Mouse (Mus musculus): ENCODE results near the gene Hdac11.

The Hdac11 gene

DNA sequence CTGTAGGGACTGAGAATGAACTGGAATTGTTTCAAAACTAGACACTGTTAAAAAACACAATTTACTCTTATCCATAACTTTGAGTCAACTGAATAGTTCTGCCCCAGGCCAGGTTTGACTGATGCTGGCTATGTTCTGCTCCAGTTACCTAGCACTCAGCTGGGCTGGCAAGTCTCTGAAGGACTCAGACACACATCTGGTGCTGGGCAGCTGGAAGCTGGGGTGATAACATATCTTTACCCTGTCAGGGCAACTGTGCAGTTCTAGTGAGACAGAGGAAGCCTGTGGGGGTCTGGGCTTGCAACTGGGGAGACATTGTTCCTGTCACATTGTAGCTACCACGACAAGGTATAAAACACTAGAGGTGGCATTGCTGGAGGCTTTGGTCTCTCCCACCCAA lies 25.6 kb upstream of the Hdac11 start:
- no peak for DNase-seq (ENCODE audit: extremely low spot score, low read depth, low spot score)

DNA sequence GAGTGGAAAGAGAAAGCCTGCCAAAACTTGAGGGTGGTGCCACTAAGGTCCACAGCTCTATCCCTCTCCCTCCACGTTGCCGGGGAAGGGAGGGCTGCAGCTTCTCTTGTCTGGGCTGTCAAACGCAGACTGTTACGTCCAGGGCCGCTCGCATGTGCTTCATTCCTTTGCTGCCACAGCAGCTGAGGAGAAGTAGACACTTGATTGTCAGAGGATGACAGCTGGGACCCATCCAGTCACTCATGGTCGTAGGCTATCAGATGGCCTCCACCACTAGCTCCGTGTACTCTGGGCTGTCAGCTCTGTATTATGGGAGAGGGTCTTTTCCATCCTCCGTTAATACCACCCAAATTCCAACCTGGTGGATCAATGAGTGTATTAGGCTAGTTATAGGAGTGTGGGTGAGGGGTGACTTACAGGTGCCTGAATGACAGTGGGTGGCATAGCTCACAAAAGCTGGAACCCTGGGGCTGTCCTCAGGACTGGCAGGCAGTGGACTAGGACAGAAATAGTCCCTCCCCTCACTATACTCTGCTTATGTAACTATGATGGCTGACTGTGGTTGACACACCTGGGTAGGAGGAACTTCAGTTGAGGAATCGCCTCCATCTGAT lies 19.0 kb upstream of the Hdac11 start:
- no peak for DNase-seq (ENCODE audit: extremely low spot score, low read depth, low spot score)

DNA sequence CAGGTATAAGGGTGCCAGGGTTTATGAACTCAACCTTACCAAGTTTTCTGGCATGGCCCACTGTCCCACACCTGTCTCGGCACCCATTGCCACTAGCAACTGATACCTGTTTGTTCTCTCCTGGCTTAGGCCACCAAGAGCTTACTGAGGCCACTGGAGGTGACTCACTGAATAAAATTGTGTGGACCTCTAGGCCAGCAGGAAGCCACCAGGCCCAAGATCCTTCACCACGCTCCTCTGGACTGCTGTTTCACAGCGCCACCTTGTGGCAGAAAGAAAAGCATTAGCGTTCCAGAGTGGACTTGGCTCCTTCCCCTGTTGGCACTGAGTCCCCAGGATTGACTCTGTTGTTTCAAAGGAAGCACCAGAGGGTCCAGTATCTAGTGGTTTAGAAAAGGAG lies 16.6 kb upstream of the Hdac11 start:
- peak; percentile 56 for DNase-seq (ENCODE audit: extremely low spot score, low read depth, low spot score)

DNA sequence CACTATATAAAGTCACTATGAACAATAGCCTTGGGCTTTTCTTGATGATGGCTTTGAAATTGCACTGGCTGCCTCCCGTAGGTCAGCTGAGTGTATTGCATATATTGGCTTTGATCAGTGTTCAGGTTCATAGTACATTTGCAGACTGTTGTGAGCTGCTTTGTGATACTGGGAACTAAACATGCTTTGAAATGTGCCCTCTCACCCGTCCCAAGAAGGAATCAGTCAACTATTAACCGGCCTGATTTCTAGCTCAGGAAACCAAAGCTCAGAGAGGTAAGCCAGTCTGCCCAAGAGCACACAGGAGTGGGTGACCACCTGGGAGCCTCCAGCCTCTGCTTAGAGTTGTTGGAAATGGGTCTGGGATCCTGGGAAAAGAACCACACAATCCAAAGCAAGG lies 11.4 kb upstream of the Hdac11 start:
- DNase-seq (ENCODE audit: extremely low spot score, low read depth, low spot score) = no peak

DNA sequence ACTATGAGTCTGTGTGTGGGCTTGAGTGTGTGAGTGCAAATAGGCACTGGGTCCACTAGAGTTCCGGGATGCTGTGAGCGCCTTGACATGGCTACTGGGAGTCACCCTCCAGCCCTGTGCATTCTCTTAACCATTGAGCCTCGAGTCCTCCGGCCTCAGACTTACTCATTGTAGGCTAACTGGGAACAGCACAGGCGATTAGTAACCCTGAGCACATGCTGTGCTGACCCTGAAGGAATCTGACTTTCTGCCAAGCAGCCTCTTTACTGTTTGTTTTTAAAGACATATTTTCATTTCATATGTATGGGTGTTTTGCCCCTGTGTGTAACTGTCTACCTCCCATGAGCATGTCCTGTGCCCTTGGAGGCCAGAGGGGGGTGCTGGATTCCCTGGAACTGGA lies 10.9 kb upstream of the Hdac11 start:
- DNase-seq (ENCODE audit: extremely low spot score, low read depth, low spot score) = no peak

DNA sequence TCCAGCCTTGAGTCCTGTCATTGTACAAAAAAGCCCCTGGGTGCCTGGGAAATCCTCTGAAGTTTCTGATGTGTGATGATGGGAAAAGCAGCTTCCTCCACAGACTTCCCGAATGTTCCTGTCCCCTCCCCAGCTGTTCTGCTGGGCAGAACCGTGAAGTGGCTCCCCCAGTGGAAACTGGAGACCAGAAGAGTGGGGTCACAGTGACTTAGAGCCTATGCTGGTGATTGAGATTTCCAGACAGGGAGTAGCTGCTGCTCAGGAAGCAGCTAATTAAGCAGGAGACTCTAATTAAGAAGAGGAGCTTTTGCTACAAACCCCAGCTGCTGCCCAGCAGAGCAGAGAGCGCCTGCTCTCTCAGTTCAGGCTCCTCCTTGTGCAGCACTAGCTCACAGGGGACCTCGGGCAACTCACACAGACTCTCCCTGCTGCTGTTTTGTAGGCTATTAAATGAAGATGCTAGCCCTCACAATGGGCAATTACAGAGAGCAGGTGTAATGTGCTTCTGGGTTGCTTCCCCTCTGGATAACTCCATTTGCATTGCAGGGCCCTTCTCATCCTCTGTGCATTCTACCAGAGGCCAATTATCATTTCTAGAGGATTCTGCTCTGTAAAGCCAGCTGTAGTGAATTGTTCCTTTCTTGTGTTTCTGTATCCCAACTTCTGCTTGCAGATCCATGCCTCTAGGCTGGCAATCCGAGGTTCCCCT lies 9.9 kb upstream of the Hdac11 start:
- no peak for DNase-seq (ENCODE audit: extremely low spot score, low read depth, low spot score)

DNA sequence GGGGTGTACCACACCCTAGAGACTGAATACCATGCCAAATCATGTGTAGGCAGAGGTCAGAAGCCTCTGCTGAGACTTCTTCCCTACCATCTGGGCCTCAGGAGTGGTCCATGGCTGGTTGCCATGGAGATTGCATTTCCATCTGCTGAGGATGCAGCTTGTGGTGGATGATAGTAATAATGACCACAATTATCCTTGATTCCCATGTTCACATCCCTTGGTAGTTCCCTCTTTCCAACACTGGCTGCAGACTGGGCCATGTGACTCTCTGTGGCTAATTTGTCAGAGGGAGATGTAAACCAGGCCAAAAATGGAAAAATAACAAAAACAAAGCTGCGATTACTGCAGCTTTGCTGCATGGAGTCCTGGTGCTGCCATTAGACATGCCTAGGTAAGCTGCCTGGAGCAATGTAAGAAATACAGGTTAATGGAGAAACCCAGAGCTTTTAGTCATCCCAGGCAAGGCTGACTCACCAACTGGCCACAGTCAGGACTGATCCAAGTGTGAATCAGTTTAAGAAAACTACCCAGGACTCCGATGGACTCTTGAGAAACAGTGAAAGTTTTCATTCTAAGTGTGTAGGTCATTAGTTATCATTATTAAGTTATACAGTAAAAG lies 9.2 kb upstream of the Hdac11 start:
- DNase-seq (ENCODE audit: extremely low spot score, low read depth, low spot score) = no peak

DNA sequence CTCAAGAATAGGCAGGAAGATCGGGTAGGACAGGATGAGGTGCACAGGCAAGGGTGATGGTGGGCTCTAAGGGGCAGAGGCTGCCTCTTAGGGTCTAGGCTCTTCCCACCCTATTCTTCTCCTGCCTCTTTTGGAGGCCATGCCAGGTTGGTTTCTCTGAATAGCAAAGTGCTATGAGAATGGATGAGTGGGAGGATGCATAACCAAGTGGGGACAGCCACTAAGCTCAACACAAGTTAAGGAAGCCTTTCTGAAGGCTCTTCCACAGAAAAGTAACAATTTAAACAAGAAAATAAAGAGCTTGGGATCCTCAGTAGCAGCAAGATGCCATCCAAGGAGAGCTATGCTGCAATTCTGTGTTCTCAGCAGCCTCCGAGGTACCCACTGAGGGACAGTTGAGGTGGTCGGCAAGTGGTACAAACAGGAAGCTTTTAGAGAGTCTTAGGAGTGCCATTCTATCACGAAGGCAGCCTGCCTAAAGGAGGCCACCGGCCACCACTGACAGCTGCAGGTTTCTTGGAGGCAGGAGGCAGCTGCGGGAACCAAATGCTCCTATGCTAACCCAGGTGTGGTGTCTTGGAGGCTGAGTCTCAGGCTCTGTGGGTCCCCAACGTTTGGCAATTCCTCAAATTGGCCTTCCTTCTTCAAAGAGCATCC lies 3.4 kb upstream of the Hdac11 start:
- no peak for DNase-seq (ENCODE audit: extremely low spot score, low read depth, low spot score)

DNA sequence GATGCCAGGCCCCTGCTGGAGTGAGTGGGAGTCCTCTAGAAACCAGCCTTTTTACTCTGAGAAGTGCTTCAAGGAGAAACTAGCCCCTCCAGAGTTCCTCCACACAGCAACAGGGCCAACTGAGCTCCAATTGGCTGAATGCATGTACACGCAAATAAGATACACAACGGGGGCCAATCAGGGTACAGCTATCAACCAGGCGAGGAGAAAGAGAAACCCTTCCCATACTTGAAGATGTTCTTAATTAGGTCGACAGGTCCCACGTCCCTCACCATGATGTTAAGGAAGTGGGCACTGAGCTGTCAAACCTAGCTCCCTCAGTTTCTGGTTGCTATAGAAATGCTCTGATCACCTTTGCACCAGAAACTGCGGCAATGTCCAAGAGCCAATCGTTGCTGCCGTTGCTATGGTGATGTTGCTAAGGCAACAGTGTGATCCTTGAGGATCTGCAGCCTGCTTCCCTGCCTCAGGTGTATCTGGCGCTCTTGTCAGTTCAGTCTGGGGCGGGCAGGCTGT lies 2.9 kb upstream of the Hdac11 start:
- peak; percentile 79 for DNase-seq (ENCODE audit: extremely low spot score, low read depth, low spot score)

DNA sequence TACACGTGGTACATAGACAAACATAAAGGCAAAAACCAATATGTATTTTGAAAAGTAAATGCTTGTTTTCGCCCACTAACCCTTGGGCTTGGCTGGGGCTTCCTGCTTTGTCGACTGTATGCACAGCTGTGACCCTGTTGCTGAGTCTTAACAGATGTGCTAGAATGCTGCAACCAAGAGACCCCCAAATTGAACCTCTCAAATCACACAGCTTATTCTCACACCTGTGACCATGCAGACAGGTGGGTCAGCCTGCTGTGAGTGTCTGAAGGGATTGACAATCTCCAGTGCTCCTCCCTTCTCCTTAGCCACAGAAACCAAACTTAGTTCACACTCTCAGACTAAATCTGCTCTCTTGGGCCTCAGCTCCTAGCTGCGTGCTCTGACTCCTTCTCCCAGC lies 1.8 kb upstream of the Hdac11 start:
- DNase-seq (ENCODE audit: extremely low spot score, low read depth, low spot score) = no peak

DNA sequence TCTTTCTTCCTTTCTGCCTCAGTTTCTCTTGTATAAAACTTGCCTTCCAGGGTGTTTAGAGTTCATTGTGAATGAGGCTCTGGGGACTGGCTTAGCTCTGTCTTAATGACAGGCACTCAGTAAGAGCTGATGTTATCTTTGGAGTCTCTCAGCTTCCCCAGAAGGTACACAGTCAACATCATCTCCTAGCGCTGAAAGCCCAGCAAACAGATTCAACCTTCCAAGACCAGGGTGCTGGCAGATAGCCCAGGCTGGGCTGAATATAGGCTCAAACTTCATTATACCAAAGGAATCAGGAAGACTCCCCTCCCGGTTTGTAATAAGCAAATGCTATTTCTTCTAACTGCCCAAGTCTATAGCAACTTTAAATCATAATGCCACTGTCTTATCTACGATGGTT lies 1.2 kb upstream of the Hdac11 start:
- DNase-seq (ENCODE audit: extremely low spot score, low read depth, low spot score) = no peak

DNA sequence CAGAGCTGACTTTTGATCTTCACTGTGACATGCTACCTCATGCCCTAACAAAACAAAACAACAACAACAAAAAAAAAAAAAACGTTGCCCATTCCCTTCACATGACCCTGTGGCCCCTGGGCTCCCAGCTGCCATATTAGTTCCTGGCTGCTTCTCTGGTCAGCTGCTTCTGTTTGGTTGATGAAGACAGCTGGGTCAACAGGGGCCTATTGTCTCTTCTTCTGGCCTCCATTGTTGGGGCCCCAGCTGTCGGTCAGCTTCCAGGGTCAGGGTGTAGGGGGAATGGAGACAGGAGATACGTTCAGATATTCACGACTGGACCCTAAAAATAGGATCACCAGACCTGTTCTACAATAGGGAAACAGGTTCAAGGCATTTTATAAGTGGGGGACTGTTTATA lies 403 bp upstream of the Hdac11 start:
- DNase-seq (ENCODE audit: extremely low spot score, low read depth, low spot score) = no peak

DNA sequence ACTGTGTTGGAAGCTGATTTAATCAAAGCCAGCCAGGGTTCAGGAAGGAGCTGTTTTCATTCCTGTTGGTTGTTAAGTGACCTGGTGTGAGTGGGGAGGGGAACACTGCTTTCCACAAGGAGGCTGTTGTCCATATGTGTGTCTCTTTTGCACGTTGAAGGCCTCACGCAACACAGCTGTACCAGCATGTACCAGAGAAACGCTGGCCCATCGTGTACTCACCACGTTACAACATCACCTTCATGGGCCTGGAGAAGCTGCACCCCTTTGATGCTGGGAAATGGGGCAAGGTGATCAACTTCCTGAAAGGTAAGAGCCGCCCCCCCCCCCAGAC lies 739 bp downstream of the Hdac11 start:
- no peak for DNase-seq (ENCODE audit: extremely low spot score, low read depth, low spot score)

DNA sequence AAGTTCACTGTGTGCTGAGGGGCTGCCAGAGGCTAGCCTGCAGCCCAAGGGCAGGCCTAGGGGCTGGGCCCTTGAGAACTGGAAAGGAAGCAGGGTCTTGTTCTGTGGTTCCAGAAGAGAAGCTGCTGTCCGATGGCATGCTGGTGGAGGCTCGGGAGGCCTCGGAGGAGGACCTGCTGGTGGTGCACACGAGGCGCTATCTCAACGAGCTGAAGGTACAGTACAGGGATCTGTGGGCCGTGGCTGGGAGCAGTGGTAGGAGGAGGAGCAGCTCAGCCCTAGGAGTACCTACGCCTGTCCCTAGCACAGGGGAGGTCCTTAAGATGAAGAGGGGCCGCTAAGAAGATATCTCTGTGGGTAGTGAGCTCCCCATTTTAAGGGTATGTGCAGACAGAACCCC lies 2.6 kb downstream of the Hdac11 start:
- DNase-seq (ENCODE audit: extremely low spot score, low read depth, low spot score) = no peak

DNA sequence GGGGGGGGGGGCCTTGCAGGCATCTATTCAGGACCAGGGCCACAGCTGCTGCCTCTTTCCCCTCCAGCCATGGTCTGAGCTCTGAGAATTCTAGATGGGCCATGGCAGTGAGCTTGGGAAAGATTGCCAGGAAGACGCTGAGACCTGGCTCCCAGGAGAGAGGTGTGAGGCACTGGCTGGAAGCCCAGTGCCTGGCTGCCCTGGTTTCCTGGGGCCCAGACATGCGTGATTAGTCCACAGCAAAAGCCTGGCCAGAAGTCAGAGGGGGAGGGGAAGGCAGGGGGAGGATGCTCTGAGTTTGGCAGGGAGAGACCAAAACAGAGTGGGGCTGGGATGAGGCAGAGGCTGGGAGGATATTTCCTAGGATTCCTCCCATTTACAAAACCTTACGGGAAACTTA lies 3.9 kb downstream of the Hdac11 start:
- no peak for DNase-seq (ENCODE audit: extremely low spot score, low read depth, low spot score)

DNA sequence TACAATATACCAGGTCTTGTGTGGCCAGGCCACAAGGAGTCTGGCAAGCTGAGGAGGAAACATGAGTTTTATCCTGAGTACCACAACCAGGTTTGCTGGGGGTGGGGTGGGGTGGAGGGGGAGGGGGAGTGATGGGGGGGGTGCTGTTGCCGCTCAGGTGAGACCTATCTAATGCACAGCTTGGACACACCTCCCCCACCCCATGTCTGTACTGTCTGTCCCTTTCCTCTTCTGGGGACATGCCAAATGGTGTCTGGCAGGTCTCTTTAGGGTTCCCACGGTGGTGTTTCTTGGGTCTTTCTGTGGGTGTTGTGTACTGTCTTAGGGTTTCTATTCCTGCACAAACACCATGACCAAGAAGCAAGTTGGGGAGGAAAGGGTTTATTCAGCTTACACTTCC lies 4.5 kb downstream of the Hdac11 start:
- no peak for DNase-seq (ENCODE audit: extremely low spot score, low read depth, low spot score)

DNA sequence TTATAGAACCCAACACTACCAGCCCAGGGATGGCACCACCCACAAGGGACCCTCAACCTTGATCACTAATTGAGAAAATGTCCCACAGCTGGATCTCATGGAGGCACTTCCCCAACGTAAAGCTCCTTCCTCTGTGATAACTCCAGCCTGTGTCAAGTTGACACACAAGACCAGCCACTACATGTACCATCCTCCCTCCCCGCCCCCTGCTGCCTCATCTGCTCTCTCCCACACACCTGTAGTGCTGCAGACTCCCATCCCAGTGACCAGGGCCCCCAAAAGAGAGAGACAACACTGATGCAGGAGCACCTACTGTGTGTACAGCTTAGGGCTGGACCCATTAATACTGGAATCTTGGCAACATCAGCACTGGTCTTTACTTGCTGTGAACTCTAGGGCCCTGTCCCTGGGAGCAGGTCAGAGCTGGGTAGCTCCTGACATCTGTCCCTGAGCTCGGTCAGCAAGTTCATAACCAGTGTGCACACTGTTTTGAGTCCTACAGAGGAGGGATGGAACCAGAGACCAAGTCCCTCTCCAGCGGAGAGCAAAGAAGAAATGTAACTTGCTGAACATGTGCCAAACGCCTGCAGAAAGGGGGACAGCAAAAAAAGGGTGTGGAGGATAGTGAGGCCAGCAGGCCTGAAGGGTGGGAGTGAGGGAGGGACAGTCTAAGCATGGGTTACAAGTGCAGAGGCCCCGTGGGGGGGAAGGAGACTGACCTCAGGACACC lies 5.2 kb downstream of the Hdac11 start:
- DNase-seq (ENCODE audit: extremely low spot score, low read depth, low spot score) = no peak

DNA sequence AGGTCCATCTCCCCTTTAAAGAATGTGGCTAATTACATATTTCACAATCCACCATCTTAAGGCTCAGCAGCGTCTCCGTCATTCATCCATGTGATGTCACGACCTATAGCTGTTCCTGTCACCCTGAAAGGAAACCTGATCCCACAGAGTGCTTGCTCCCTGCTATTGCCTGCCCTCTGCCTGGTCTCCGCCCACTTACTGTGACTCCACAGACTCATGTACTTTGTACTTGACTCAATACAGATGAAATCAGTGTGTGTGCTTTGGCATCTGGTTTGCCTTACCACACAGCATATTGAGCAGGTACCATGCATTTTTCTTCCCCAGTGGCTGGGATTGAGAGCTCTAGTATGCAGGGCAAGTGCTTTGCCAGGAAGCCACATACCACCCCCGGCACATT lies 5.8 kb downstream of the Hdac11 start:
- no peak for DNase-seq (ENCODE audit: extremely low spot score, low read depth, low spot score)

DNA sequence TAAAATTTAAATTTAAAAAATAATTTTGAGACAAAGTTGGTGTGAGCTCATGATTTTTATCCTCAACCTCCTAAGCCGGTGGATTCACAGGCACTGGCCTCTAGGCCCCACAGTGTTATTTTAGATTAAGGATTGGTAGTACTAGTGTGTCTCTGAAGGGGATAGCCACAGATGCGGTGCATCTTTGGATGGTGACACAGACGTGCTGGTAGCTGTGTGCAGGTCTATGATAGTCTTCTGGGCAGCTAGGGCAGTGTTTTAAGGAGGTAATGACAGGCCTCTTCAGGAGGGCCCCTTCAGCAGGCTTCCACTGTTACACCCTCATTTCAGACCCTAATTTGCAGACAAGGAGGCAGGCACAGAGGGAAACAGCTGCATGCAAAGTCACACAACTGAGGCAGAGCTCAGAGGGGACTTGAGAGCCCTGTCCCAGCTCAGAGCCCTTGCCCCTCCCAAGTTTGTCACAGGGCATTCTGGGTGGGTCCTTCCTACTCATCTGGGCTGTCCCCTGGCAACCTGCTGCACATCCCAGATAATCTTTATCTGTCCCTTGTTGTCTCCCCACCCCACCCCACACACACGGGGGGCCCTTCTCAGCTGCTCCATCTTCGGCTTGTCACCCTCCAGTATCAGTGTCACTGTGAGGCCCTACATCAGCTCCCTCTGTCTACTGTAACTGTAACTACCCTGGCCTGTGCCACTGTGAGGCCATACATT lies 6.9 kb downstream of the Hdac11 start:
- no peak for DNase-seq (ENCODE audit: extremely low spot score, low read depth, low spot score)

DNA sequence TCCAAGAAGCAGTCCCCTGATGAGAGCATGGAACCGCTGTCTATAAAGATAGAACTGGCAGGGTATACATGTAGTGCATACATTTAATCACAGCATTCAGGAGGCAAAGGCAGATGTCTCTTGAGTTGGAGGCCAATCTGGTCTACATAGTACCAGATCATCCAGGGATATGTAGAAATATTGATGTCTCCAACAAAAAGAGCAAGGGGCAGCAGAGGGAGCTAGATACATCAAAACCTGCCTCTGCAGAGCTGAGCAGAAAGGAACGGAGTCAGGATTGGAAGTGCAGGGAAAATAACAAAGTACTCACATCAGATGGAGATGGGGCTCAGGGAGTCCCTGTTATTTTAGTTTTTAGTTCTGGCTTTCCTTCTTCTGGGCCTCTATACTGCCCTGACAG lies 8.1 kb downstream of the Hdac11 start:
- DNase-seq (ENCODE audit: extremely low spot score, low read depth, low spot score) = no peak

DNA sequence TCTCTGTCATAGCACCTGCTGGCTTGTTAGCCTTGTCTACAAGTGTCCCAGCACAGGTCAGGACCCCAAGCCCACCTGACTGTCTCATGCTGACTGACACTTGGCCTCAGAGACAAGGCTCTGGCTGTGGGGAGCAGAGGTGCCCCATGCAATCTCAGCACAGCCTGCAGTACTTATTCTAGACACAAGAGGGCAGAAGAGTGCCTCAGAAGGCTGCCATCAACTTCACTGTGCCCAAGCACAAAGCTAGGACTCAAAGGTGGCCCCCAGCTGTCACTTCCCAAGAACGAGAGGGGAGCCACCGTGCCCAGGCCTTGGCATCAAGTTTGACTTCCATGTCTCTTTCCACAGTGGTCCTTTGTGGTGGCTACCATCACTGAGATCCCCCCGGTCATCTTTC lies 8.7 kb downstream of the Hdac11 start:
- DNase-seq (ENCODE audit: extremely low spot score, low read depth, low spot score) = peak; percentile 63
